Mouse (Mus musculus): ENCODE data around the gene Snx5.

- no peak for TF ChIP-seq CTCF (IDR thresholded peaks at IDR 0.05; ENCODE audit: low read depth, low read length)
- no peak for TF ChIP-seq POLR2A (IDR thresholded peaks at IDR 0.05; ENCODE audit: insufficient read depth, low read length)
- TF ChIP-seq EP300 (IDR thresholded peaks at IDR 0.05; ENCODE audit: insufficient read depth, low read depth, low read length) = no peak
Measured at GRCm38 (mm10) chr2:144267004-144267730, 3.5 kb downstream of the Snx5 start.
